14 mouse cellular contexts compared by ENCODE assay signal in the genomic region with DNA sequence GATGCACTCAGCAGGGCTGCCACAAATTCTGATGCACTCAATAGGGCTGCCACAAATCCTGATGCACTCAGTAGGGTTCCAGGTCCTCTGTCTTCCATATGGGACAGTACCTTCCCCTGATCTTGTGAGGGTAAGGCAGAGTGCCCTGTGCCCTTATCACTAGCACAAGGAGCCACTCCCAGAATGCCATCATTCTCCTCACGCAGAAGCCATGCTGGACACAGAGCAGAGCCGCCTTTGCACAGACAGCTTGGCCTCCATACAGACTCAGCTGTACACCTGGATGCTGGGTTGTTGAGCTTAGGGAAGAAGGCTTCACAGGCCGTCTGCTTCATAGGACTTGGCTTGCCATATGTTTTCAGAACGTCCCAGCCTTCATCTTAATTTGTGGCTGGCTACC.
A peak's percentile ranks its signal among the peaks of the same experiment; 100 is the strongest.
DNase-seq lines count a peak whose midpoint lies in the region; ATAC-seq and TF ChIP-seq lines count a peak whose summit lies in the region.
"Had no signal": no experiment of that assay in that cellular context is flagged by ENCODE, and none has a peak within 500 bp of the region (broad histone marks: within the 10 kb centered on the region; RNA-seq: fewer than 3 reads in every experiment).

No protein-coding gene starts in this region.

- H3K4me3 ChIP-seq in embryonic facial prominence, embryonic 10.5 days = no peak overlapping the region
- no peak overlapping the region for H3K4me3 ChIP-seq in forebrain, embryonic 13.5 days
- H3K4me3 ChIP-seq in hindbrain, embryonic 16.5 days (ENCODE audit: low read length) = no peak overlapping the region
- no peak overlapping the region for H3K4me3 ChIP-seq in midbrain, postnatal 0 days (ENCODE audit: low read depth, low read length)
- H3K4me3 ChIP-seq in layer of hippocampus, adult 2 months = no peak overlapping the region
- H3K4me3 ChIP-seq: embryonic facial prominence, embryonic 13.5 days; heart, embryonic 13.5 days had no signal

- DNase-seq in embryonic facial prominence, embryonic 10.5 days (ENCODE audit: low spot score) = no peak
- no peak for DNase-seq in midbrain, postnatal 0 days (ENCODE audit: low spot score)
- DNase-seq in layer of hippocampus, postnatal 14 days (ENCODE audit: low spot score in 2 of 2) = no peak
- DNase-seq in layer of hippocampus, adult 2 months (ENCODE audit: low spot score in 2 of 2) = no peak
- no peak for DNase-seq in adrenal gland, adult (ENCODE audit: inconsistent age in 2 of 2, low spot score in 1 of 2)
- DNase-seq: cerebellum, postnatal 10 days; gastrocnemius, postnatal 36 days; kidney, postnatal 10 days; layer of hippocampus, adult 9-11 months; thymus, adult 18-20 months had no signal

- WGBS in embryonic facial prominence, embryonic 10.5 days = 41% methylated on average over 4 of the region's 4 CpGs
- whole genome bisulfite sequencing in forebrain, embryonic 13.5 days = 23% methylated on average over 4 of the region's 4 CpGs
- 31% methylated on average over 4 of the region's 4 CpGs for WGBS in hindbrain, embryonic 16.5 days
- WGBS in midbrain, postnatal 0 days = 32% methylated on average over 4 of the region's 4 CpGs

- no peak; the same call in 1 of the 2 replicates for ATAC-seq in forebrain, embryonic 13.5 days
- ATAC-seq in hindbrain, embryonic 16.5 days = no peak
- ATAC-seq in midbrain, postnatal 0 days (ENCODE audit: low FRiP score) = no peak

- no peak overlapping the region for H3K9ac ChIP-seq in forebrain, embryonic 13.5 days
- no peak overlapping the region for H3K9ac ChIP-seq in hindbrain, embryonic 16.5 days (ENCODE audit: low read depth, low read length)
- H3K9ac ChIP-seq in midbrain, postnatal 0 days (replicated peaks; ENCODE audit: low read length, poor library complexity, severe bottlenecking) = peak overlapping the region; percentile 29; the same call in 1 of the 2 replicates
- H3K9ac ChIP-seq: embryonic facial prominence, embryonic 13.5 days; heart, embryonic 13.5 days had no signal

- peak overlapping the region; percentile 54 for H3K4me2 ChIP-seq in forebrain, embryonic 13.5 days
- H3K4me2 ChIP-seq in hindbrain, embryonic 16.5 days (ENCODE audit: low read length) = no peak overlapping the region
- no peak overlapping the region for H3K4me2 ChIP-seq in midbrain, postnatal 0 days (ENCODE audit: low read depth, low read length, poor library complexity, severe bottlenecking)
- H3K4me2 ChIP-seq: heart, embryonic 13.5 days had no signal

- H3K27me3 ChIP-seq in embryonic facial prominence, embryonic 10.5 days (replicated peaks; ENCODE audit: low read depth, poor library complexity, severe bottlenecking) = peaks cover 25% of the 10 kb centered on the region
- 0 out of 2 replicates have a peak, but pooled peaks cover 2% of the 10 kb centered on the region for H3K27me3 ChIP-seq in forebrain, embryonic 13.5 days
- no peaks in the 10 kb centered on the region for H3K27me3 ChIP-seq in hindbrain, embryonic 16.5 days (replicated peaks; ENCODE audit: control insufficient read depth, insufficient read depth, low read length)
- H3K27me3 ChIP-seq in midbrain, postnatal 0 days (ENCODE audit: insufficient read depth, low read length) = no peaks in the 10 kb centered on the region

- no peak for TF ChIP-seq CTCF in midbrain, postnatal 0 days (IDR thresholded peaks at IDR 0.05)
- TF ChIP-seq CTCF in layer of hippocampus, adult 2 months (conservative IDR thresholded peaks at IDR 0.05) = no peak

- H3K4me1 ChIP-seq in embryonic facial prominence, embryonic 10.5 days = peaks cover 33% of the 10 kb centered on the region
- peaks cover 21% of the 10 kb centered on the region for H3K4me1 ChIP-seq in forebrain, embryonic 13.5 days
- H3K4me1 ChIP-seq in hindbrain, embryonic 16.5 days (ENCODE audit: control insufficient read depth, insufficient read depth, low read depth, low read length) = peaks cover 9% of the 10 kb centered on the region
- peaks cover 8% of the 10 kb centered on the region for H3K4me1 ChIP-seq in midbrain, postnatal 0 days (ENCODE audit: insufficient read depth, low read length)
- H3K4me1 ChIP-seq: heart, embryonic 13.5 days had no signal

- peak overlapping the region; percentile 48; the same call in 1 of the 2 replicates for H3K27ac ChIP-seq in embryonic facial prominence, embryonic 10.5 days (replicated peaks)
- peak overlapping the region; percentile 76 for H3K27ac ChIP-seq in forebrain, embryonic 13.5 days
- H3K27ac ChIP-seq in hindbrain, embryonic 16.5 days (ENCODE audit: low read depth, low read length) = peak overlapping the region; percentile 37
- H3K27ac ChIP-seq in midbrain, postnatal 0 days (ENCODE audit: low read depth, low read length) = no peak overlapping the region
- no peak overlapping the region for H3K27ac ChIP-seq in layer of hippocampus, adult 2 months
- H3K27ac ChIP-seq: embryonic facial prominence, embryonic 13.5 days; heart, embryonic 13.5 days had no signal

- no peaks in the 10 kb centered on the region for H3K36me3 ChIP-seq in embryonic facial prominence, embryonic 10.5 days (replicated peaks)
- H3K36me3 ChIP-seq in forebrain, embryonic 13.5 days (ENCODE audit: poor library complexity, severe bottlenecking) = no peaks in the 10 kb centered on the region
- H3K36me3 ChIP-seq in hindbrain, embryonic 16.5 days (ENCODE audit: control insufficient read depth, insufficient read depth, low read length) = no peaks in the 10 kb centered on the region
- H3K36me3 ChIP-seq in midbrain, postnatal 0 days (ENCODE audit: insufficient read depth, low read length) = no peaks in the 10 kb centered on the region
- H3K36me3 ChIP-seq: embryonic facial prominence, embryonic 13.5 days; heart, embryonic 13.5 days had no signal

- H3K9me3 ChIP-seq in embryonic facial prominence, embryonic 10.5 days = no peaks in the 10 kb centered on the region
- no peaks in the 10 kb centered on the region for H3K9me3 ChIP-seq in forebrain, embryonic 13.5 days (replicated peaks)
- no peaks in the 10 kb centered on the region for H3K9me3 ChIP-seq in hindbrain, embryonic 16.5 days (ENCODE audit: control insufficient read depth, low read length)
- H3K9me3 ChIP-seq in midbrain, postnatal 0 days (ENCODE audit: low read length) = no peaks in the 10 kb centered on the region
- H3K9me3 ChIP-seq: embryonic facial prominence, embryonic 13.5 days; heart, embryonic 13.5 days had no signal

Comparison
In these comparisons a context has a peak if more than half of its experiments do, and no peak if none do; other contexts are left out.
1. H3K27ac ChIP-seq: peak in embryonic facial prominence, embryonic 10.5 days (single experiment), forebrain, embryonic 13.5 days (single experiment) and hindbrain, embryonic 16.5 days (single experiment); none in midbrain, postnatal 0 days (single experiment) and layer of hippocampus, adult 2 months (single experiment).